Mouse (Mus musculus) liver, embryonic 12.5 days (tissue): ENCODE results near the gene Alg12. TPM values are rescaled to one million over a fixed set of nuclear protein-coding genes. Genes with fewer than 3 reads are reported as not detected.

Experiments
- ATAC-seq: fragments of 200-750 bp; cut with Nextera tagmentation; 2 replicates; pipeline ENCODE4 v1.8.0; 2017; ENCODE audit warnings: moderate number of reproducible peaks, mild to moderate bottlenecking, moderate library complexity
- H3K27ac ChIP-seq: fragments of 300-500 bp; sonication (generic); 2 replicates; pipeline ENCODE4 v1.5.1; 2016; ENCODE audit warnings: mild to moderate bottlenecking
- H3K27me3 ChIP-seq: fragments of 300-500 bp; sonication (generic); replicated peaks from 2 replicates; pipeline ENCODE4 v1.6.1; 2016; ENCODE audit warnings: mild to moderate bottlenecking, moderate library complexity
- H3K36me3 ChIP-seq: fragments of 300-500 bp; sonication (generic); 2 replicates; pipeline ENCODE4 v1.6.1; 2016; ENCODE audit warnings: mild to moderate bottlenecking, moderate library complexity
- H3K4me1 ChIP-seq: fragments of 300-500 bp; sonication (generic); 2 replicates; pipeline ENCODE4 v1.6.1; 2016
- H3K4me2 ChIP-seq: fragments of 300-500 bp; sonication (generic); 2 replicates; pipeline ENCODE4 v1.6.1; 2016; ENCODE audit warnings: mild to moderate bottlenecking, moderate library complexity
- H3K4me3 ChIP-seq: fragments of 300-500 bp; sonication (generic); 2 replicates; pipeline ENCODE4 v1.5.1; 2016; ENCODE audit warnings: mild to moderate bottlenecking, moderate library complexity
- H3K9ac ChIP-seq: fragments of 300-500 bp; sonication (generic); 2 replicates; pipeline ENCODE4 v1.6.1; 2016; ENCODE audit warnings: mild to moderate bottlenecking, moderate library complexity
- H3K9me3 ChIP-seq: fragments of 300-500 bp; sonication (generic); replicated peaks from 2 replicates; pipeline ENCODE4 v1.6.1; 2016; ENCODE audit warnings: mild to moderate bottlenecking, moderate library complexity
- WGBS: fragments of 180-500 bp; shearing (Covaris S2); methylation state at CpG from one replicate; pipeline ENCODE4 v1.1.7; 2016; ENCODE audit not compliant: insufficient replicate concordance; 5-methylcytosine and 5-hydroxymethylcytosine counted together
- polyA plus RNA-seq: library from polyadenylated mRNA; unstranded; fragments of >200 nt; fragmentation: Nextera tagmentation; extraction: Ambion mirVana; gene quantifications from 2 replicates; pipeline ENCODE4 v1.2.1, GENCODE M21; 2016

Gene Alg12
- polyA plus RNA-seq, 1 experiment from 2014 or later: 6.9 TPM

- no peak for ATAC-seq
- WGBS: 64% methylated on average over 10 of the region's 10 CpGs
- peaks cover 15% of the 10 kb centered on the region for H3K27me3 ChIP-seq
- no peak overlapping the region for H3K9ac ChIP-seq
- no peaks in the 10 kb centered on the region for H3K36me3 ChIP-seq
- no peaks in the 10 kb centered on the region for H3K9me3 ChIP-seq
- no peak overlapping the region for H3K4me2 ChIP-seq
- H3K27ac ChIP-seq: no peak overlapping the region
- H3K4me3 ChIP-seq: no peak overlapping the region
- peaks cover 19% of the 10 kb centered on the region for H3K4me1 ChIP-seq
Measured at GRCm38 (mm10) chr15:88851507-88852149, 32.5 kb upstream of the Alg12 start.

GRCm38 (mm10) chr15:88851076-88851475, 32.0 kb upstream of the Alg12 start:
- Histone ChIP-seq H3K36me3 (no peaks in the 10 kb centered on the region), H3K27ac (no peak overlapping the region), H3K4me3 (no peak overlapping the region), H3K4me2 (no peak overlapping the region), H3K9ac (no peak overlapping the region), H3K9me3 (no peaks in the 10 kb centered on the region), H3K27me3 (peaks cover 15% of the 10 kb centered on the region), H3K4me1 (peaks cover 19% of the 10 kb centered on the region)
- ATAC-seq: no peak
- WGBS: 38% methylated on average over 3 of the region's 3 CpGs

GRCm38 (mm10) chr15:88850146-88850826, 31.2 kb upstream of the Alg12 start:
- no peak overlapping the region for H3K9ac ChIP-seq

GRCm38 (mm10) chr15:88849621-88850020, 30.5 kb upstream of the Alg12 start:
- no peaks in the 10 kb centered on the region for H3K9me3 ChIP-seq
- peaks cover 5% of the 10 kb centered on the region for H3K4me1 ChIP-seq
- no peak overlapping the region for H3K4me2 ChIP-seq
- ATAC-seq: no peak
- H3K9ac ChIP-seq: no peak overlapping the region
- peaks cover 18% of the 10 kb centered on the region for H3K27me3 ChIP-seq
- no peak overlapping the region for H3K4me3 ChIP-seq
- H3K27ac ChIP-seq: no peak overlapping the region
- no peaks in the 10 kb centered on the region for H3K36me3 ChIP-seq
- WGBS: 68% methylated on average over 2 of the region's 2 CpGs

More at GRCm38 (mm10) chr15:88850146-88850826, 31.2 kb upstream of the Alg12 start:
- no peaks in the 10 kb centered on the region for H3K9me3 ChIP-seq
- no peaks in the 10 kb centered on the region for H3K36me3 ChIP-seq
- H3K27ac ChIP-seq: no peak overlapping the region
- peaks cover 11% of the 10 kb centered on the region for H3K4me1 ChIP-seq
- no peak overlapping the region for H3K4me2 ChIP-seq
- H3K27me3 ChIP-seq: peaks cover 15% of the 10 kb centered on the region
- peak; percentile 42; the same call in 1 of the 2 replicates for ATAC-seq
- no peak overlapping the region for H3K4me3 ChIP-seq
- WGBS: 55% methylated on average over 10 of the region's 10 CpGs

GRCm38 (mm10) chr15:88848661-88849060, 29.5 kb upstream of the Alg12 start:
- Histone ChIP-seq H3K27me3 (peaks cover 18% of the 10 kb centered on the region), H3K4me1 (no peaks in the 10 kb centered on the region), H3K9me3 (no peaks in the 10 kb centered on the region), H3K9ac (no peak overlapping the region), H3K4me2 (no peak overlapping the region), H3K36me3 (no peaks in the 10 kb centered on the region), H3K27ac (no peak overlapping the region), H3K4me3 (no peak overlapping the region)
- 88% methylated on average over 1 of the region's 1 CpGs for WGBS
- no peak for ATAC-seq

- ATAC-seq: no peak
- no peak overlapping the region for H3K4me2 ChIP-seq
- no peaks in the 10 kb centered on the region for H3K9me3 ChIP-seq
- WGBS: 69% methylated on average over 7 of the region's 7 CpGs
- H3K27ac ChIP-seq: no peak overlapping the region
- no peaks in the 10 kb centered on the region for H3K36me3 ChIP-seq
- H3K9ac ChIP-seq: no peak overlapping the region
- H3K27me3 ChIP-seq: peaks cover 7% of the 10 kb centered on the region; the same call in 1 of the 2 replicates
- 0 out of 2 replicates have a peak, but pooled peaks cover under 1% of the 10 kb centered on the region for H3K4me1 ChIP-seq
- H3K4me3 ChIP-seq: no peak overlapping the region
Measured at GRCm38 (mm10) chr15:88844966-88845365, 25.8 kb upstream of the Alg12 start.

DNA sequence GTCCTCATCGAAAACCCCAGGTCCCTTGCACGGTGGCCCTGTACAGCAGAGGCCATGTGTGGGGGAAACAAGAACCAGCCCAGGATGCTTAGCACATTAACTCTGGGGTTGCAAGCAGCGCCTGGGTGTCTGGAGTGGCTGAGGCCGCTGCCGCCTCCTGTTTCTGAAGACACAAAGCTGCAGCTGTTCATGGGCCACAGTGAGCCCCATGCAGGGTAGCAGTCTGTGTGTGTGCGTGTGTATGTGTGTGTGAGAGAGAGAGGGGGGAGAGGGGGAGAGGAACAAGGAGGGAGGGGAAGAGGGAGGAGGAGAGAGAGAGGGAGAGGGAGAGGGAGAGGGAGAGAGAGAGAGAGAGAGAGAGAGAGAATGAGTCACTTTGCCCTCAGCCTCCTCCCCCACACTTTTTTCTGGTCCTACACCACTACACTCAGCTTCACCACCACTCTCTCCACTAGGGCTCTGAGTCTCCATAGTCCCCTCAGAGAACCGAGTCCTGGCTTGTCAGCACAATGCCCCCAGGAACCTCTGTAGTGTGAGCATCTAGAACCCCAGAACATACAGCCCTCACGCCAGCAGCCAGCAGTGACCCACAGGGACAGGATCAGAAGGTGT, 24.5 kb upstream of the Alg12 start:
- no peak for ATAC-seq
- WGBS: 40% methylated on average over 8 of the region's 8 CpGs
- Histone ChIP-seq H3K36me3 (no peaks in the 10 kb centered on the region), H3K27ac (no peak overlapping the region), H3K27me3 (peaks cover 14% of the 10 kb centered on the region; the same call in 1 of the 2 replicates), H3K4me3 (no peak overlapping the region), H3K9me3 (no peaks in the 10 kb centered on the region), H3K4me1 (peaks cover 12% of the 10 kb centered on the region), H3K9ac (no peak overlapping the region), H3K4me2 (no peak overlapping the region)

GRCm38 (mm10) chr15:88842300-88842673, 23.2 kb upstream of the Alg12 start:
- H3K4me1 ChIP-seq: peaks cover 21% of the 10 kb centered on the region
- 50% methylated on average over 3 of the region's 3 CpGs for WGBS
- no peaks in the 10 kb centered on the region for H3K36me3 ChIP-seq
- peaks cover 23% of the 10 kb centered on the region for H3K27me3 ChIP-seq
- no peak overlapping the region for H3K9ac ChIP-seq
- ATAC-seq: no peak
- no peaks in the 10 kb centered on the region for H3K9me3 ChIP-seq
- no peak overlapping the region for H3K4me3 ChIP-seq
- H3K4me2 ChIP-seq: no peak overlapping the region
- no peak overlapping the region for H3K27ac ChIP-seq

DNA sequence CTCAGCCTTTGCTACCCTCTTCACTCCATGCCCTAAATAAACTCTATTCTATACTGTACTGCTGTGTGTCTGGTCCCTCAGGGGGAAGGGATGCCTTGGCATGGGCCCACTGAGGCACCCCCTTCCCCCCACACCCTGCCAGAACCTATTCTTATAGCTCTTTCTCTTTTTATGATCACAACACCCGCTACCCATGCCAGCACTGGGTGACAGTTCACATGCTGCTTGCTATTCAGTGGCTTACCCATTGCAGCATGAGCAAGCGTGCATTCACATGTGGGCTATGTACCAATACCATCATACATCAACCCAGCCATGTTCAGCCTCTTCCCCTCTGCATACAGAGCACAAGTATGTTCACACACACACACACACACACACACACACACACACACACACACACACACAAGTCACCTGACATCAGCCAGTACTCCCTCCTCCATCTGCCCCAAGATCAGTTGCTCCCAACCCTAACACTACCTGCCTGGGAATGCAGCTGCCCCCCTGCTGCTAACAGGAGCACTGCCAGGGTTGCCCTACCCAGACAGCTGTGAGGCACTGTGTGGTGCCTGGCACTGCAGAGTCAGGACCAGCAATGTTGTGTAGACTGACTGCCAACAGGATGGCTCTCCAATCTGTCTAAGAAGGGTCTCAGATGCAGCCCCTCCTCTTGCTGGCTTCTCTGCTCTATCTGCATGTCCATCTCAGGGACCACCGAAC, 22.6 kb upstream of the Alg12 start:
- H3K27me3 ChIP-seq: peaks cover 29% of the 10 kb centered on the region
- no peak overlapping the region for H3K27ac ChIP-seq
- H3K9ac ChIP-seq: no peak overlapping the region
- H3K4me2 ChIP-seq: no peak overlapping the region
- peaks cover 25% of the 10 kb centered on the region for H3K4me1 ChIP-seq
- 63% methylated on average over 3 of the region's 3 CpGs for WGBS
- H3K9me3 ChIP-seq: no peaks in the 10 kb centered on the region
- no peaks in the 10 kb centered on the region for H3K36me3 ChIP-seq
- H3K4me3 ChIP-seq: no peak overlapping the region
- ATAC-seq: no peak

- Histone ChIP-seq H3K27ac (no peak overlapping the region), H3K27me3 (peaks cover 32% of the 10 kb centered on the region), H3K4me3 (no peak overlapping the region), H3K9me3 (no peaks in the 10 kb centered on the region), H3K36me3 (no peaks in the 10 kb centered on the region), H3K4me1 (peaks cover 25% of the 10 kb centered on the region), H3K9ac (no peak overlapping the region), H3K4me2 (no peak overlapping the region)
- WGBS: 73% methylated on average over 2 of the region's 2 CpGs
- no peak for ATAC-seq
Measured at GRCm38 (mm10) chr15:88841160-88841559, 22.0 kb upstream of the Alg12 start.

GRCm38 (mm10) chr15:88840126-88840525, 21.0 kb upstream of the Alg12 start:
- H3K9ac ChIP-seq: no peak overlapping the region
- H3K36me3 ChIP-seq: no peaks in the 10 kb centered on the region
- no peak overlapping the region for H3K27ac ChIP-seq
- no peaks in the 10 kb centered on the region for H3K9me3 ChIP-seq
- peaks cover 25% of the 10 kb centered on the region for H3K4me1 ChIP-seq
- H3K4me2 ChIP-seq: no peak overlapping the region
- peaks cover 35% of the 10 kb centered on the region for H3K27me3 ChIP-seq
- ATAC-seq: no peak
- H3K4me3 ChIP-seq: no peak overlapping the region
- 59% methylated on average over 10 of the region's 10 CpGs for WGBS

DNA sequence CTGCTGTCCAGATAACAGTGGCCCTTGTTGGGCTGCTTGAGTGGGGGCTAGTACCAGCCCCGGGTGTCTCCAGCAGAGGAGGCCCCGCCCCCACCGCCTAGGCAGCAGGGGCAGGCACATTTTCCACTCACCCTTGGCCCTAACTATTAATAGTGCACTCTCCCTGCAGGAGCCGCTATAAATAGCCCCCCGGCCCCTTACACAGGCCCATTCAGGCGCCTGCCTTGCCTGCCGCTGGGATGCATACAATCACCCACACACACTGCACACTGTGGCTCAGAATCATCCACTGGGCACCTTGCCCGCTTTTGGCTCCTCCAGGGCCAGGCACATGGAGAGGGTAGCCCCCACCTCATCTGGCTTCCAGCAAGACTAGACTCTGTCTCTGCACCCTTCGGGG, 20.2 kb upstream of the Alg12 start:
- peaks cover 25% of the 10 kb centered on the region for H3K4me1 ChIP-seq
- H3K27me3 ChIP-seq: peaks cover 38% of the 10 kb centered on the region
- H3K36me3 ChIP-seq: no peaks in the 10 kb centered on the region
- peak overlapping the region; percentile 59 for H3K27ac ChIP-seq
- H3K9ac ChIP-seq: no peak overlapping the region
- H3K4me2 ChIP-seq: no peak overlapping the region
- H3K9me3 ChIP-seq: no peaks in the 10 kb centered on the region
- peak; percentile 41 for ATAC-seq
- WGBS: 30% methylated on average over 9 of the region's 9 CpGs
- H3K4me3 ChIP-seq: no peak overlapping the region
